Mouse (Mus musculus) spleen, adult 2 months (tissue): Measurements from ENCODE around the gene Trim25.

Source experiments
- CTCF ChIP-seq: fragments of 200-500 bp; IDR thresholded peaks from 2 replicates; pipeline ENCODE4 v1.5.1; 2011; ENCODE audit warnings: mild to moderate bottlenecking, inconsistent platforms; ENCODE audit not compliant: insufficient read depth, insufficient read length, insufficient replicate concordance; ENCODE audit errors: extremely low read depth
- POLR2A ChIP-seq: fragments of 200-500 bp; IDR thresholded peaks from 2 replicates; pipeline ENCODE4 v1.6.1; 2011; ENCODE audit warnings: low read depth, low read length, inconsistent platforms

DNA sequence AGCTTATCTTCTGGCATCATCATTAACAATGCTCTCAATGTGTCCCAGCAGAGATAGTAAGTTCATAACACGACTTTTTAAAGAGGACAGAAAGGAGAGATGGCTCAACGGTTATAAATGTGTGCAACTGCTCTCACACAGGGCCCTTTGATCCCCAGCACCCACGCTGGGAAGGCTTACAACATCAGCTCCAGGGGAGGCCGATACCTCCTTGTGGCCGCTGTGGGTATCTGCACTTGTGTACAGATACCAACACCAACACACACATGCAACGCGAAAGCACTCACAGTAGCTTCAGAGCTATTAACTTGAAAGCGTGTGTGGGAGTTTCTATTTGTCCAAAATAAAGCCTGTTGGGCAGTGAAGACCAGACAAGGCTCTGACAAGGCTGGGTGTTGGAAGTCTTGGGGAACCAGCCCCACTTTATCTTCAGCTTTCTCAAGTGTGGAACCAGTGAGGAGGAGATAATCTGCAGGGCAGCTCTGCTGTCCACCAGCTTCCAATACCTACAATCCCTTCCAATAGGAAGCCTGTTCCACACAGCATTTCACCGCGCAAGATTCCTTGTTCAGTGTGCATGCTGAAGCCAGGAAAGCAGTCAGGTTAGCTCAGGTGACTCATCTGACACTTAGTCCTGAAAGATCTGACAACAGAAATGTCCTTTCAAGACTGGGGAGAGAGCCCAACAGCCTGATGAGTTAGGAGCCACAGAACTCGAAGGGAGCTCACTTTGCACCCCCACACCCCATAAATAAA, 59.5 kb downstream of the Trim25 start:
- TF ChIP-seq POLR2A (no peak), CTCF (peak; percentile 3; the same call in 1 of the 2 replicates)
